Mouse (Mus musculus) thymus, adult 18-20 months (tissue): ENCODE results near the gene Fbxo48.

ENCODE experiments used
- DNase-seq, 2 experiments: peaks; one replicate each; pipeline ENCODE4 v3.0.0; 2022; ENCODE audit warnings: mixed read lengths in 2 of 2

Gene Fbxo48

DNA sequence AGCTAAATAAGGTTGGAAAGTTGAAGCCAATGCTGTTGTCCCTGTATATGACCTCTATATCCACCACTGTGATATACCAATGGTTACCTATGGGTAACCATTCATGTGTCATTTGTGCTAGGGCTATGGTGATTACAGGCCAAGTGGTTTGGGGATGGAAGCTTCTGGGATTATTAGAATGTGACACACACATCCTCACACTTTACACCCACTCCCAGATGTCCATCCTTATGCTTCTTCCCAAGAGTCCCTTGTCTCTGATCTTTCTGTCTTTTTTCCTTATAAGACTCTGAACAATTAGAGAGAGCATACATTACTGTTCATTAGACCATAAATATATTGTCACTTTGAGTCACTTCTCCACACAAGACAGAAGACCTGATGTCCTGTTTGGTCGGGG, 21.9 kb downstream of the Fbxo48 start:
- DNase-seq, result no peak

DNA sequence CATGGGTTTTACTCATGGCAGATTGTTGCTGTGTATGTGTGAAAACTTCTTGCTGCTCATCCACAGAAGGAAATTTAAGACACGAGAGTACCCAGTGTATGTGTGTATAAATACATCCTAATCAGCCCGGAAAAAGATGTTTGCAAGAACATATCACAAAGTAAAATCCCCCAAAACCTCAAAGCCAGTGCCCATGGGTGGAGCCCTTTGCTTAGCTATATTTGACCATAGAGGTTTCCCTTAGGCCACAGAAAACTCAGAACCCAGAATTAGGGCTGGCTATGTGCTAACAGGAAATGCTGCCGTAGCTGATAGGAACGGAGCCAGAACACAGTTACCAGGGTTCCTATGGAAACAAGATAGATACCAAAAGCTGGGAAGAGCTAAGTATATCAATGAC, 25.8 kb downstream of the Fbxo48 start:
- no peak for DNase-seq

DNA sequence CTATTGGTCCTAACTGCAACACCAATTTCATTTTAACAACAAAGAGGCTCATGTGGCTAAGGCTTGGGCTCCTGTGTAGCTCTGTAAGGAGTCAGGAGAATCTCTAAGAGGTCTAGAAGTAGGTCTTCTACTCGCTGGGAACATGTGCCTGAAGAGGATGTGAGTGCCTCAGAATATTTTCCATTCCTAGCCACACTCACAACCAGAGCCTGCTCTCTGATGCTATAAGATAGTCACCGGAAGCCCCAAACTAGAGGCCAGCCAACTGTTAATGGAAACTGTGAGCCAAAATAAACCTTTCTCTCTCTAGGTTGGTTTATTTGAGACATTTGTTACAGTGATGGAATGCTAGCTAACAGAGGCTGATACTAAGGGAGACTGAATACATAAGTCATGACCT, 26.4 kb downstream of the Fbxo48 start:
- DNase-seq, result no peak

DNA sequence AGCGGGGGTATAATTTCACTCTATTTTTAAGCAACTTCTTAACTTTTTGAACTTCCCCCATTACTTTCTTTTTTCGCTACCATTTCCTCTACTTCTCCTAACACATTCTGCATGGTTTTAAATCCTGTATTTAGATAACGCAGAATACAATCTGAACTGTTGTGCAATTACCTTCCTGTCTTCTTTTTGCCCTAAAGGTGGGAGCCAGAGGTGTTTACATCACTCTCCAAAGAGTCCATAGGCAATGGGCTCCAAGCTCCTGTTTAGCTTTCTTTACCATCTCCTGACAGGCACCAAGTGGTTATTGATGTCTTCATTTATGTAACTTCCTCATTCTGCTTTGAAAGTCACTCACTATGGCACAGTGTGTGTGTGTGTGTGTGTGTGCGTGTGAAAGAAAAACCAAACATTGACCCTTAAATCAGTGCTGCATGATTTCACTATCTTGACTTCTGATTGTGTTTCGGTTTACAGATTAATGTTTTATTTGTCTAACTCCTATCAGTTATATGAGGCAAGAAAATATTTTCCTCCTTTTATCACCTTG, 27.1 kb downstream of the Fbxo48 start:
- DNase-seq, result no peak

DNA sequence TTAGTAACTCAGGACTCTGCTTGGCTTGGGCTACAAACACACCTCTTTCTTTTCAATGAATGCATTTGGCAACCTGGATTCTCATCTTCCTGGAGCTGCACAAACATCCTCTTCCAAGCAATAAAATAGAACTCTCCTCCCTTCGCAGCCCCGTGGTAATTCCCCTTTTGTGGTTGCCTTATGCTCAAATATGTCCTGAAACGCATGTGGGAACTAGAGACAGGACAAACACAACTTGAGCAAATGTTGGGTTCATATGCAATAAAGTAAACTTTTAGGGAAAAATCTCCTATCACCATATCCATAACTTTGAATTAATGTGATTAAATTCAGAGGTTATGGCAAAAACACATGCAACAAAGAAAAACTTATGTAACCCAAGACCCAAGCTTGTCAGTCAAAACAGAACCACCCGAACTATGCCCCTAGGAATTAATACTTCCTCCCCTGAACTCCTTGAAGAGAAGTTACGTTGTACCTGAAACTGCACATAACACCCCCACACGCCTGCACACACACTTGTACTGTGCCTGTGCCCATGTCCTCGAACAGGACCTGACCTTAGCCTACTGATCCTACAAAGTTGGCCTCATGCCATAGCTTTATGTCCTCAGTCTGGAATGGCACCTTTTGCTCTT, 35.5 kb downstream of the Fbxo48 start:
- no peak for DNase-seq

DNA sequence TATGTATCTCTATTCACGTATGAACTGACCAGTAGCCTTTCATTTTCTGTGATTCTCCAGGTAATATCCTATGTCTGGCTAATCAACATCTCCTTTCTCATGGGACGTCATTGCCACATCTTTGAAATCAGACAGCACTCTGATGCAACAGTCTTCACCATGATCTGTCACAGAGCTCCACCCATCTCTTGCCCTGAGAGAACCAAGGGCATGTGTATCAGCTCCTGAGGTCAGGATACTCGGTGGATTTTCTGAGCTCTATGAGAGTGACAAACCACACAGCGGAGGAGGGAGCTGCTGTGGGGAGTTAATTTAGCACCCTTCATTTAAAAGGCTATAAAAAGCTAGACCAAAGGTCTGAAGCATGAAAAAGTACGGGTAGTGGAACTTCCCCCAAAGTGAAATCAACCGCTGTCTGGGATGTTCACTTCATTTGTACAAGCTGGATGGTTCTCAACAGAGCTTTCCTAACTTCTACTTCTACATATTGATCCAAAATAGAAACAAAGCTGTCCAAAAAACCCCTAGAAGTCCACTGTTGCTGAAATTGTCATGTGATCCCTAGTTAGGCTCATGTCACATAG, 36.7 kb downstream of the Fbxo48 start:
- DNase-seq, result no peak

DNA sequence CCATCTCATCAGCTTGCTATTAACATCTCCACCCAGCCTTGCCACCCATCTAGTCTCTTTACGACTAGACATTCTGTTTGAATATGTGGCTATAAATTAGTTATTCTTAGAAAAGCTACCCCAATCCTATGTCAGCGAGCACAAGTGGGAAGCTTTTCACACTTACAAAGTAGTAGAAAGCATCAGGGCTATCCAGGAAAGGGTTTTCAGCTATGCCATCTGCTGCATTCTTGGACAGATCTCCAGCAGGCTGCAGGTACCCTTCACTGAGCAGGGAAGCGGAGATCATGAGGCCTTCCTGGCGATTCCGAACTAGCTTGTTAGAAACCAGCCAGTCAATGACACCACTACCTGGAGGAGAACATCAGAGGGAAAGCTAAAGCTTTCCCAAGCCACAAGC, 38.7 kb downstream of the Fbxo48 start:
- no peak for DNase-seq

DNA sequence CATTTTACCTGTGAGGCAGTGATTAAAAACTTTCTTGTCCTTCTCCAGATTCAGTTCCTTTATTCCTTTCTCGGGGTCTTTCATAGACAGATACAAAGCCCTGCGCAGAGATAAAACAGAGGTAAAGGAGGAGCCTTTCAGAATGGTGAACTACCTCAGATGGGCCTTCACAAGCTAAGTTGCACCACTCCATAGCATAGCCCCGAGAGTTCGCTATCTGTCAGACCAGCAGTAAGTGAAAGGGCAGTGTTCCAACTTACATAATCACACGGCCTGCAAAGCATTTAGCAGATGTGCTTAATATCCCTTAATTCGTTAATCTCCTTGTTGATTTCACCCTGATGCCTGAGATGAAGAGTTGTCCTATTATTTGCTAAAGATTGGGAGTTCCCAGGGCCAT, 41.7 kb downstream of the Fbxo48 start:
- no peak for DNase-seq

DNA sequence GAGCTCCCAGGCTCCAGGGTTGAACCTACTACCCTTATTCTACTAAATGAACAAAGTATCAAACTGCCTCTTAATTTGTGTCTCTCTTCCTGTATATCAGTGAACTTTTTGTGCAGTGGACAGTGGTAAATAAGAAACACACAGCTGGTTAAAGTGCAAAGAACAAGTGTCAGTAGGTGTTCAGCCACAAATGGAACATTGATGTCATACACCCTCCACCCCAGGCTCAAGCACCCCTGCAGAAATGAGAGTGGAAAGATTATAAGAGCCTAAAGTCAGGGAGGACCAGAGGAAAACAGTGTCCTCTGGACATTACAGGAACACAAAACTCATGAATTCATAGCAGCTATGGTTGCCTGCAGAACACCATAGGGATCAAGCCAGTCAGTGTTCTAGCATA, 45.6 kb downstream of the Fbxo48 start:
- no peak for DNase-seq

DNA sequence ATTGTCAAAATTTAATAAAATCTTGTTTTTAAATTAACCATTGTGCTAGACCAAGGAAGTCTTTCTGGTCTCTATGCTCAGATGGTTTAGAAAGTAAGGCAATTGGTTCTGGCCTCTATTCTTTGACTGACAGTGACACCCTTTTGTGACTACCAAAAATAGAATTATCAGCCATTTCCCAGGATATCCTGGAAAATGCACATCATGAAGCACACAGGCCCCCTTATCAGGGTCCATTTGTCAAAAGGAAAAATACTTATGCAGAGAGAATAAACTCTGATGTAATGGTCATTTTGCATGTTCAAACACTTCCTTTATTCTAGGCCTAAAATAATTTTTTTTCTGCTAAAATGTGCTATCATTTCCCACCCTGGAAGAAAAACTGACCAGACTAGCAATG, 46.3 kb downstream of the Fbxo48 start:
- DNase-seq, result no peak

DNA sequence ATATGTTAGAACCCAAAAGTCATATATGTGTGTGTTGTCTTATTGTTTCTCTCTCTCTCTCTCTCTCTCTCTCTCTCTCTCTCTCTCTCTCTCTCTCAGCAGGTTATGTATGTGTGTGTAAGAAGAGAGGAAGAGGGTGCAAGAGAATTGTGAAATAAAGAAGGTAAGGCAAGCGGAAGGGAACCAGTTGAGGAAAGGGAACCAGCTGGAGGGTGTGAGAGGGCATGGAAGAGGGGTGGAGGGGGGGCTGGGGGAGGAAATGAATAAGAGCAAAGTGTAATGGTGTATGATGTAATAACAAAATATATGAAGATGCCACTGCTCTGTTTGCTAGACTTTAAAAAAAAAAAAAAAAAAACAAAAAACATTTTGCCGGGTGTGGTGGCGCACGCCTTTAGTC, 48.2 kb downstream of the Fbxo48 start:
- DNase-seq, result no peak

DNA sequence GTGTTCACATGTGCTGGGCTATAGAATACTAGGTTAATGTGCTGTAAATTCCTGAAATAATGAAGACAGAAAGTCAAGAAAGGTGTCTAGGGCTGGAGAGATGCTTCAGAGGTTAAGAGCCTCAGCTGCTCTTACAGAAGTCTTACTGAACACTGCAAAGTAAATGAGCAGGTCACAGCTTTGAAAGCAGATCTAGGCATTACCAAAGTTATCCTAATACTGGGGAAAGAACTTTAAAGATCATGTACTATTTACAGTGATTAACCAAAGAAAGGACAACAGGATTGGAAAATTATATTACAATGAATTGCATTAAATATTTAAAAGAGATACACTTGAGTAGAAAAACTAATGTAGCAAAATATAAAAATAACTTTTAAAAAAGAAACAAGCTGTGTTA, 48.8 kb downstream of the Fbxo48 start:
- DNase-seq, result no peak

DNA sequence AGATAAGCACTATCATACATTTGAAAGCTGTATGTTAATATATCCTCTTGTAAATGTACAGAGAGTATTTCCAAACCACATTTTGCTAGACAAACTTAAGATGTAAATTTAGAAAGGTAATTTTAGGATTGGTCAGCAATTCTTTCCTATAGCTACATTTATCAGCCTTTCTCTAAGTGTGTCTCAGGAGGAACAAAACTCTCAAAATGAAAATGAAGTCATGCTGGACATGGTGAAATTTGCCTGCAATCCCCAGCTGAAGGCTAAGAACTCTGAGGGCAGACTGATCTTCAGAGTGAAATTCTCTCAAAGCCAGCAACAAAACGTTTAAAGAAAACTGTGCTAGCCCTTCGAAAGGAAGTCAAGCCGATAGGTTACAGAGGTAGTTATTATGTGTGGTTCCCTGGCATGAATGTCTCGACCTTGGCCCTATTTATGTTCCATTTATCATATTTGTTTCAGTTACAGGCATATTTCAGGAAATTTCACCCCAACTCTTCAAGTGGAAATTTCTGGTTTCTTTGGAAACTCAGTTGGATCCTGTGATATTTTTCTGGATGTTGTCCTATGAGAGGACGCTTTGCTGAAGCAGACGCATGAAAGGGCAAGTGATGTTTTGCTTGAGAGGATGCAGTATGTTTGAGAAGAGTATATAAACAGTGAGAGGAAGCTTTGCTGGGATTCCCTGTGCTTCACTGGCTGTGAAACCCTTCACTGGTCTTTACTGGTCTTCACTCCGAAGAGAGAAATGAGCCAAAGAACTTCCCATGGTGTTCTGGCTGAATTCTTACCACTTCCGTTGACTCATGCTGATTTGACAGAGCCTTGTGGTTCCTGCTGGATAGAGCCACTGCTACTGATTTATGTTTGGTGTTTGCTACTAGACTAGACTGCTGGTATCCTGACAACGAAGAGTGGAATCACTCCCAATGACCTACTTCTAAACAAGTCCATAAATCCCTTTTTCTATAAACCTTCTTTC, 49.5 kb downstream of the Fbxo48 start:
- no peak for DNase-seq

DNA sequence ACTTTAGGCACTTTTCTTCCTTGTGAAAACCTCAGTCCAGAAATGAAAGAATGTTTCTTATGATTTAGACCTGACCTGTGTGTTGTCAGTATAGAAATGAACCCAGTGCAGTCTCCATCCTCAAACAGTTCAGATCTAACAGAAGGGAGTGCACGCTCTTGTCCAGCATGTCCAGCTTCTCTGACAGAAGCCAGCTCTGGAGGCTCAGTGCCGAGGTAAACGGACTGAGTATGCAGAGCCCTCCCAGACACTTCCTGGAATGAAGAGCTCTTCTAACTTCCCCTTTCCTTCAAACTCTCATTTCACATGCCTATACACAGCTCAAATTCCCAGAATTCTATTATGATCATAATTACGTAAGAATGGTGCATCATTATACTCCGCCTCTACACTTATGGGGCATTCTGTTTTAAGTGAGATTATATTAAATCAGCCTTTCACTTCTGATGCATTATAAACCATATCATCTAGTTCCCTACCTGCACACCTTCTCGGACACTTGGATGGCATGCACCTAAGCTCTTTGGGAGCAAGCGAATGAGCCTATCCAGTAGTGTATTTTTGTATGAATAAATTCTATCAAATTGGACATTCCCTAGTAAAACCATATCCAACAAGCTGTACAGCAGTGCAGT, 51.7 kb downstream of the Fbxo48 start:
- no peak for DNase-seq

DNA sequence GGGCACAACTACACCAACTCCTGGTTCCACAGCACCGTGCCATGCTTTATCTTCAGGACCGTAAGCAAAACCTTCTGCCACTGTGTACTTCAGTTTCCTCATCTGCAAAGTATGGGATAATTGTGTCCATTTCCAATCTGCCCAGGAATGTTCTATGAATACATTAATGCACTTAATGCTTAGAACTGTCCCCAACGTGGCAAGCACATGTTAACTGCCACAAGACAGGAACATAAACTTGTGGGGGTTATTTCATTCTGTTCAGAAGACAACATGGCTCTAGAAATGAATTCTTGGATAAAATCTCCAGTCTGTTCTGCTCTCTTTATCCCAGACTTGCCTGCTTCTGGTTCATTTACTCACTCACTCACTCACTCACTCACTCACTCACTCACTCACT, 52.6 kb downstream of the Fbxo48 start:
- DNase-seq, result no peak
